Mouse (Mus musculus): ENCODE measurements around the gene Gm19684. TPM values are rescaled to one million over a fixed set of nuclear protein-coding genes. Genes with fewer than 3 reads are reported as not detected.

Gm19684 gene
- total RNA-seq (2023), result 1 to 10 TPM; 2.0 to 2.6 TPM

DNA sequence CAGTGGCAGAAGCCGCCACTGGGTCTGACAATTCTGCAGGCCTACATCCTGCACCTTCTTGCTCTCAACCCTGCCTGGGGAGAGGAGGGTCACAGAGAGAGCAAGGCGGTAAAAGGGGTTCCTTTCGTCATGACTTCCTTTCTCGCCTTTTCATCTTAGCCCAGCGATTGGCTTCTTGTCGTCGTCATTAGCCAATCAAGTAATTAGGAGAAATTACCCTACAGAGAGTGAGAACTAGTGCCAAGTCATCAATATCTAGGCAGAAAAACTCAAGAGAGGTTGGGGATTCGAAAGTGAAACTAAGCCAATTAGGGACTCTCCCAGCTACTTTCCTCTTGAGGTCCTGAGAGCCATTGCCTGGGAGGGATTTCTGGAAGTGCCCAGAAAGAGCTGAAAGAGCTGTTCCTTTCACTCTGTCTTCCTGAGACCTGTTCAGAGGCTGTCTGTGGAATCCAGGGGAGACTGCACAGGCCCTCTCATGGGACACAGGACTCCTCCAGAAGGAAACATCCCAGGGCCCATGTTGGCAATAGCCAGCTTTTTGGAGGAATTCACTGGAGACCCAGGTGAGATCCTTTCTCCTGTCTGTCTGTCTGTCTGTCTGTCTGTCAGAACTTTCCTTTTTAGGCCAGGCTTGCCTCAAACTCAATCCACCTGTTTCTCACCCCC is at the start of gene Gm19684:
Gm19684 (plus strand) TSS at position 327 of the 669 bp plus-strand sequence.

DNA sequence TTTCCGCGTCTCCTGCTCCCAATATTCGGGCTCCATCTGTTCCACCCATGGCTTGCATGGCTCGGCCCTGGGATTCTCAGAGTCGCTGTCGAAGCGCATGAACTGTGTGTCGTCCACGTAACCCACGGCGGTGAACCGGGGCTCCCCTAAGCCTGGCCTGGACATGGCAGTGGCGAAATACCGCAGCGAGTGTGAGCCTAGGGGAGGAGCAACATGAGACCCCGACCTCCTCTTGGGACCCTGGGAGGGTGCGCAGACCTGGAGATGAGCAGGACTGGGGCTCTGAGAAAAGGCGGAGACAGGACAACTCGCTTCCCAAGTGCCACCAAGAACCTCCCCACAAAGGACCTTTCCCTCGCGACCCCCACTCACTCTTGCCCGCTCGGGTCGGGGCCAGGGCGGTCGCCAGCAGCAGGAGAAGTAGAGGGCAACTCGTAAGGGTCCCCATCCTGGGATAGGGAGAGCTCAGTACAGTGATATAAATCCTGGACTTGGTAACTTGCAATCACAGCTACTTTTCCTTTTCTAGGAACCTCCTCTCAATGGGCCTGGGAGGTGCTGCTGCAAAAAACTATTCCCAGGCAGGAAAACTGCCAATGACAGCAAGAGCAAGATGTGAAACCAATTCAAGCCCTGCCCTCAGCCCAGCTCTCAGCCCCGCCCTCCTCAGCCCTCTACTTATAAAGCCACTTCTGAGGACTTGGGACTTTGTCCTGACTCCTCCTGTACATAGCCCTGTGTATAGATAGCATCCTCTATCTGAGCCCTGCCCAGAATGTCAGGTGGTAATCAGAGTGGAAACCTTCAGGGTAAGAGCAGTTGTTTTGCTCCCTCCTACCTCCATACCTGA is 7.7 kb downstream of the Gm19684 start, which contains the start of gene Gm7030:
Gm7030 (minus strand) TSS at position 458 of the 850 bp plus-strand sequence.

DNA sequence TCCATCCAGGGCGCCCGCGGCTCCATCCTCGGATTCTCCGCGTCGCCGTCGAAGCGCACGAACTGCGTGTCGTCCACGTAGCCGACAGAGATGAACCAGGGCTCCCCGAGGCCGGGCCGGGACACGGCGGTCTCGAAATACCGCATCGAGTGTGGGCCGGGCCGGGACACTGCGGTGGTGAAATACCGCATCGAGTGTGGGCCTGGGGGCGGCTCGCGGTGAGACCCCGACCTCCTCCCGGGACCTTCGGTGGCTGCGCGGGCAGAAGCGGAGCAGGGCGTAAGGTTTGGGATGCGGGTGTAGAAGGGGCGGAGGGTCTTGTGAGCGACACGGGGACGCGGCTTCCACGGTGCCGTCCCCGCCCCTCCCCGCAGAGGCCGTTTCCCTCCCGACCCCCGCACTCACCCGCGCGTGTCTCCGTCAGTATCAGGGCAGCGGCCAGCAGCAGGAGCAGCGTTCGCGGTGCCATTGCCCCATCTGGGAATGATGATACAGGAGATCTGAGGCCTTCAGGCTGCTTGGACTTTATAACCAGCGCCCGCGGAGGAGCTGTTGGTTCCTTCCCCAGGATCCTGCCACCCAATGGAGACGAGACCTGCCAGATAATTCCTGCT is 46.7 kb downstream of the Gm19684 start, which contains the start of gene Gm8909:
Gm8909 (minus strand) TSS at position 499 of the 614 bp plus-strand sequence.

Other genes starting within 250 kb of the Gm19684 start
- 10 to 100 TPM; 76.0 to 84.5 TPM for gene Dhx16, start 241.9 kb upstream of the Gm19684 start, total RNA-seq (2023)
- 10 to 100 TPM; 13.3 to 21.1 TPM for gene 2310061I04Rik, start 224.2 kb upstream of the Gm19684 start, total RNA-seq (2023)
- gene Atat1, start 211.6 kb upstream of the Gm19684 start, total RNA-seq (2023), result 10 to 100 TPM; 19.6 to 29.1 TPM
- 10 to 100 TPM; 35.6 to 39.0 TPM for gene Mrps18b, start 205.3 kb upstream of the Gm19684 start, total RNA-seq (2023)
- gene Ppp1r10, start 205.2 kb upstream of the Gm19684 start, total RNA-seq (2023), result 100 to 1,000 TPM; 137 to 142 TPM
- 100 to 1,000 TPM; 141 to 162 TPM for gene Abcf1, start 151.9 kb upstream of the Gm19684 start, total RNA-seq (2023)
- gene Gnl1, start 141.8 kb upstream of the Gm19684 start, total RNA-seq (2023), result 10 to 100 TPM; 63.8 to 71.6 TPM
- 10 to 100 TPM; 83.9 to 100.0 TPM for gene Prr3, start 141.4 kb upstream of the Gm19684 start, total RNA-seq (2023)
- 10 to 100 TPM; 45.7 to 54.4 TPM for gene H2-T24, start 101.1 kb upstream of the Gm19684 start, total RNA-seq (2023)
- 100 to 1,000 TPM; 278 to 280 TPM for gene H2-T23, start 88.8 kb upstream of the Gm19684 start, total RNA-seq (2023)
- gene H2-T22, start 78.9 kb upstream of the Gm19684 start, total RNA-seq (2023), result 10 to 100 TPM; 51.9 to 64.4 TPM
- not detected for gene Gm6034, start 78.7 kb upstream of the Gm19684 start, total RNA-seq (2023)
- gene Gm11127, start 63.3 kb upstream of the Gm19684 start, total RNA-seq (2023), result 10 to 100 TPM; 66.2 to 67.1 TPM
- gene Gm7030, start 7.7 kb downstream of the Gm19684 start, total RNA-seq (2023), result 10 to 100 TPM; 10.6 to 10.8 TPM
- gene Gm8909, start 46.9 kb downstream of the Gm19684 start, total RNA-seq (2023), result not detected
- not detected for gene H2-T3, start 68.6 kb downstream of the Gm19684 start, total RNA-seq (2023)
- 10 to 100 TPM; 49.5 to 53.5 TPM for gene Rpp21, start 136.4 kb downstream of the Gm19684 start, total RNA-seq (2023)
- 10 to 100 TPM; 25.7 to 30.4 TPM for gene Trim39, start 150.6 kb downstream of the Gm19684 start, total RNA-seq (2023)
- not detected for gene H2-M10.2, start 164.8 kb downstream of the Gm19684 start, total RNA-seq (2023)
- gene H2-M10.1, start 204.5 kb downstream of the Gm19684 start, total RNA-seq (2023), result not detected
- not detected for gene H2-M10.3, start 246.7 kb downstream of the Gm19684 start, total RNA-seq (2023)